Mouse (Mus musculus) heart, postnatal 0 days (tissue): Measurements from ENCODE around the gene Trmt1. TPM values are rescaled to one million over a fixed set of nuclear protein-coding genes. Genes with fewer than 3 reads are reported as not detected.

Source experiments
- ATAC-seq: fragments of 200-750 bp; cut with Nextera tagmentation; 2 replicates; pipeline ENCODE4 v1.8.0; 2017; ENCODE audit warnings: low read depth, moderate number of reproducible peaks, moderate library complexity; ENCODE audit not compliant: insufficient read depth
- DNase-seq: peaks from one replicate; pipeline ENCODE4 v3.0.0-alpha.2; 2016; ENCODE audit warnings: low spot score
- H3K27ac ChIP-seq: fragments of 300-500 bp; sonication (generic); 2 replicates; pipeline ENCODE4 v1.5.1; 2014; ENCODE audit warnings: low read depth, mild to moderate bottlenecking
- H3K27me3 ChIP-seq: fragments of 300-500 bp; sonication (generic); 2 replicates; pipeline ENCODE4 v1.6.1; 2014; ENCODE audit warnings: low read length, mixed read lengths; ENCODE audit not compliant: control insufficient read depth, insufficient read depth
- H3K36me3 ChIP-seq: fragments of 300-500 bp; sonication (generic); replicated peaks from 2 replicates; pipeline ENCODE4 v1.6.1; 2014; ENCODE audit warnings: low read length, mixed read lengths; ENCODE audit not compliant: control insufficient read depth, insufficient read depth
- H3K4me1 ChIP-seq: fragments of 300-500 bp; sonication (generic); 2 replicates; pipeline ENCODE4 v1.6.1; 2014; ENCODE audit warnings: antibody characterized with exemption; ENCODE audit not compliant: control insufficient read depth, insufficient read depth
- H3K4me2 ChIP-seq: fragments of 300-500 bp; sonication (generic); 2 replicates; pipeline ENCODE4 v1.6.1; 2014; ENCODE audit warnings: low read depth, mild to moderate bottlenecking, low read length, moderate library complexity
- H3K4me3 ChIP-seq: fragments of 300-500 bp; sonication (generic); 2 replicates; pipeline ENCODE4 v1.5.1; 2014; ENCODE audit warnings: low read depth, low read length
- H3K9ac ChIP-seq: fragments of 300-500 bp; sonication (generic); replicated peaks from 2 replicates; pipeline ENCODE4 v1.6.1; 2014; ENCODE audit warnings: low read depth, low read length, mixed read lengths
- H3K9me3 ChIP-seq: fragments of 300-500 bp; sonication (generic); replicated peaks from 2 replicates; pipeline ENCODE4 v1.6.1; 2016; ENCODE audit warnings: low read length; ENCODE audit not compliant: control insufficient read depth
- CTCF ChIP-seq: IDR thresholded peaks from 2 replicates; pipeline ENCODE4 v1.5.1; 2016; ENCODE audit warnings: antibody characterized with exemption, control low read depth, low read depth
- EP300 ChIP-seq: IDR thresholded peaks from 2 replicates; pipeline ENCODE4 v1.6.1; 2016; ENCODE audit warnings: antibody characterized with exemption, low read depth
- WGBS: fragments of 180-500 bp; shearing (Covaris S2); extraction: QIAGEN DNeasy Blood & Tissue Kit; methylation state at CpG from one replicate; pipeline ENCODE4 v1.1.7; 2014; 5-methylcytosine and 5-hydroxymethylcytosine counted together
- polyA plus RNA-seq: library from polyadenylated mRNA; unstranded; fragments of >200 nt; fragmentation: Nextera tagmentation; extraction: Ambion mirVana; gene quantifications from 2 replicates; pipeline ENCODE4 v1.2.1, GENCODE M21; 2015
- total RNA-seq: library from RNA; depleted of rRNA; stranded (reverse); fragments of >200 nt; gene quantifications from 2 replicates; pipeline ENCODE4 v1.2.3, GENCODE M21; 2014; ENCODE audit warnings: low replicate concordance

Trmt1 gene
- total and polyA plus RNA-seq, 2 experiments from 2014 or later = 29.5 to 98.3 TPM

DNA sequence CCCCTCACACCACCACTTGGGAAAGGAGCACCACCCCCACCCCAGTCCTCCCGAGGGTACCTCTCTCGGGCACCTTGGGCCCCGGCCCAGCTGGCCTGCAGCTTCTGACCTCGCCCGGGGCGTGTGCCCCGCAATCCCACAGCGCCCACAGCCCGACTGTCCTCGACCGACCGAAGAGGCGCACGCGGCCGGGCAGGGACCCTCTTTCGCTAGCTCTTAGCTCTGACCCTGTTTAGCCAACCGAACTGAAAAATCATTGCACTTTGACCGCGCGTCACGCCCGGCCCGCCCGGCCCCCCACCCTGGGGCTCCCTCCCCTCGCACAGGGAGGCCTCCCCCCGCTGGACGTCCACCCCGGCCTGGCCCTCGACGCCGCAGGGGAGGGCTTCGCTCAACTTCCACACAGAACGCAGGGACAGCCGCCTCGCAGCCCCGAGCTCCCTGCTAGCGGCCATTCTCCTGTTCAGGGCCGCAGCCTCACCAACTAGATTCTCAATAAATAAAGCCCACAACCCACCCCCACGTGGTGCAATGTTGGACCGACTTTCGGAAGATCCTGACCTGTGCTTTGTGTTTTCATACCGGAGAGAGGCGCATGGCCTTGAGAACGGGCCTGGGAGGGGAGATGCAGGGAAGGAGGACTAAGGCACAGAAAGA is 20.6 kb downstream of the Trmt1 start:
- Histone ChIP-seq H3K27me3 (peaks cover 67% of the 10 kb centered on the region), H3K4me1 (0 out of 2 replicates have a peak, but pooled peaks cover 1% of the 10 kb centered on the region), H3K36me3 (no peaks in the 10 kb centered on the region; the same call in 1 of the 2 replicates), H3K9ac (0 out of 2 replicates have a peak overlapping the region, but pooled peaks have one; percentile 12), H3K4me2 (peak overlapping the region; percentile 59), H3K27ac (peak overlapping the region; percentile 76), H3K4me3 (peak overlapping the region; percentile 30), H3K9me3 (no peaks in the 10 kb centered on the region)
- ATAC-seq (peak; percentile 18), DNase-seq (no peak)
- 18% methylated on average over 35 of the region's 45 CpGs for WGBS
- no peak for TF ChIP-seq EP300

- DNase-seq = no peak
- H3K9ac ChIP-seq = no peak overlapping the region
- no peak for TF ChIP-seq EP300
- no peak for TF ChIP-seq CTCF
- peak overlapping the region; percentile 30 for H3K4me3 ChIP-seq
- no peaks in the 10 kb centered on the region for H3K4me1 ChIP-seq
- peak overlapping the region; percentile 59 for H3K4me2 ChIP-seq
- peaks cover 62% of the 10 kb centered on the region for H3K27me3 ChIP-seq
- no peaks in the 10 kb centered on the region for H3K9me3 ChIP-seq
- no peak for ATAC-seq
- 39% methylated on average over 22 of the region's 22 CpGs for WGBS
- no peaks in the 10 kb centered on the region; the same call in 1 of the 2 replicates for H3K36me3 ChIP-seq
- peak overlapping the region; percentile 76 for H3K27ac ChIP-seq
Measured at GRCm38 (mm10) chr8:84707267-84707883, 21.3 kb downstream of the Trmt1 start.

DNA sequence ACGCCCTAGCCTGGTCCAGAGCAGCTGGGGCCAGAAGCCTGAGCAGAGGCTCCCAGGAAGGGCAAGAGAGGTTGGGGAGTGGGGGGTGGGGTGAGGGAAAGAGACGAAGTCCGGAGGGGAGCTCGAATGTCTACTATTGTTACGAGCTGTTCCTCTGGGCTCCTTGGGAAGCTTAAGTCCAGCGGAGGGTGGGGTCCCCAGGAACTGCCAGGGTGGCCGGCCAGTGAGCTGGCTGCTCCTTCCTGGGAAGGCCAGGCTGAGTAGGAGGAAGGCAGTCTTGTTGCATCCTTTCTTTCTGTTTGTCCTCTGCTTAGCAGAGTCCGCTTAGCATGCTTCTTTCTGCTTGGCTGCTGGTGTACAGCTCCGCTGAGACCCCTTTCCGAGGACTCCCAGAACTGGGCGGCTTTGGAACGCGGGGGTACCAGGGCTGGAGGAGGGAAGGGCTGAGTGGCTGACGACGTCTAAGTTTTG is 22.0 kb downstream of the Trmt1 start:
- ATAC-seq = no peak
- TF ChIP-seq CTCF (no peak), EP300 (no peak)

DNA sequence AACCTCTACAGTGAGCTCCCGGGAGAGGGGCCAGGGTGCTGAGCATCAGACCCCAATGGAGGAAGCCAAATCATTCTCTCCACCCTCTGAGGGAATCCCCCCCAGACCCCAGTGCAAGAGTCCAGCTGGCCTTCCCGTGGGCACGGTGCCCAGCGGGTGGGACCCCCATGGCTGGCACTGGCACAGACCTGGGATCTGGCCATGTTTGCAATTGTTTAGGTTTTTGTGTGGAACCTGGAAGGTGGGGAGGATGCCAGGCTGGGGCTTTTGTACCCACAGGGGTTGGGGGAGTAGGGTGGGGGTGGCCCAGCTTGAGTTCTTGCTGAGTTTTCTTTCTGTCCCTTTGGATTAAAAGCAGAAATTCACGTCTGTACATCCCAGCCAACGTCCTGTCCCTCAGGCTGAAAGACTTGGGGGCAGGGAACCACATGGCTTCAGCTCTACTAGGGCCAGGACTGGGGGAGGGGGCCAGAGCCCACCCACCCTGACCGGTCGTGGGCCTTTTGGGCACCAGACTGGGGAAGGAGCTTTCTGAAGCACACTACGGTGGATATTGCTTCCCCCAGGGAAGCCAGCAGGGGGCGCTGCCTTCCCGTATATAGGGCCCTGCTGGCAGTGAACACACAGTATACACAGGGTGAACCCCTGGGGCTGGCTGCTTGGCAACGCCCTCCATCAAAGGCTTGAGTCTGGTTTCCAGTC is 22.8 kb downstream of the Trmt1 start:
- Histone ChIP-seq H3K4me2 (no peak overlapping the region), H3K9ac (no peak overlapping the region), H3K36me3 (no peaks in the 10 kb centered on the region; the same call in none of the 2 replicates), H3K27me3 (peaks cover 46% of the 10 kb centered on the region), H3K4me3 (no peak overlapping the region), H3K4me1 (0 out of 2 replicates have a peak, but pooled peaks cover 4% of the 10 kb centered on the region), H3K27ac (peak overlapping the region; percentile 46), H3K9me3 (no peaks in the 10 kb centered on the region)
- ATAC-seq (peak; percentile 63), DNase-seq (peak; percentile 83)
- TF ChIP-seq CTCF = peak; percentile 94
- TF ChIP-seq EP300 = no peak
- WGBS = 27% methylated on average over 12 of the region's 12 CpGs

More for the DNA sequence above, 22.0 kb downstream of the Trmt1 start:
- WGBS = 38% methylated on average over 15 of the region's 15 CpGs
- no peaks in the 10 kb centered on the region for H3K9me3 ChIP-seq
- H3K4me3 ChIP-seq = peak overlapping the region; percentile 30; the same call in 1 of the 2 replicates
- no peak for DNase-seq
- peak overlapping the region; percentile 59 for H3K4me2 ChIP-seq
- H3K9ac ChIP-seq = no peak overlapping the region
- peak overlapping the region; percentile 76 for H3K27ac ChIP-seq
- peaks cover 55% of the 10 kb centered on the region for H3K27me3 ChIP-seq
- H3K36me3 ChIP-seq = no peaks in the 10 kb centered on the region; the same call in 1 of the 2 replicates
- 0 out of 2 replicates have a peak, but pooled peaks cover 3% of the 10 kb centered on the region for H3K4me1 ChIP-seq

- no peaks in the 10 kb centered on the region for H3K9me3 ChIP-seq
- WGBS = 100% methylated on average over 1 of the region's 1 CpGs
- no peak overlapping the region for H3K4me3 ChIP-seq
- H3K4me2 ChIP-seq = no peak overlapping the region
- no peaks in the 10 kb centered on the region; the same call in none of the 2 replicates for H3K36me3 ChIP-seq
- ATAC-seq (no peak), DNase-seq (no peak)
- H3K27me3 ChIP-seq = peaks cover 36% of the 10 kb centered on the region
- H3K4me1 ChIP-seq = 0 out of 2 replicates have a peak, but pooled peaks cover 4% of the 10 kb centered on the region
- TF ChIP-seq EP300 (no peak), CTCF (no peak)
- no peak overlapping the region for H3K27ac ChIP-seq
- no peak overlapping the region for H3K9ac ChIP-seq
Measured at GRCm38 (mm10) chr8:84709931-84710330, 23.8 kb downstream of the Trmt1 start.
